Mouse (Mus musculus) hindbrain, embryonic 11.5 days (tissue): ENCODE measurements around the gene Crk. TPM values are rescaled to one million over a fixed set of nuclear protein-coding genes. Genes with fewer than 3 reads are reported as not detected.
"Not testable (repeated sequence)": the region's sequence is repeated elsewhere in the genome, so short reads cannot be mapped to it uniquely, and the experiment has no call there.

Experiments used
- ATAC-seq: fragments of 200-750 bp; cut with Nextera tagmentation; 2 replicates; pipeline ENCODE4 v1.8.0; 2017; ENCODE audit warnings: mild to moderate bottlenecking, moderate TSS enrichment, moderate library complexity; ENCODE audit not compliant: low FRiP score
- DNase-seq: peaks from one replicate; pipeline ENCODE4 v3.0.0-alpha.2; 2015; ENCODE audit warnings: low spot score
- H3K27ac ChIP-seq: fragments of 300-500 bp; sonication (generic); 2 replicates; pipeline ENCODE4 v1.5.1; 2014; ENCODE audit warnings: mild to moderate bottlenecking, low read depth, low read length
- H3K27me3 ChIP-seq: fragments of 300-500 bp; sonication (generic); 2 replicates; pipeline ENCODE4 v1.6.1; 2014; ENCODE audit warnings: mild to moderate bottlenecking, low read length, moderate library complexity, mixed read lengths; ENCODE audit not compliant: control insufficient read depth, insufficient read depth
- H3K36me3 ChIP-seq: fragments of 300-500 bp; sonication (generic); 2 replicates; pipeline ENCODE4 v1.6.1; 2014; ENCODE audit warnings: mild to moderate bottlenecking, low read length, moderate library complexity, mixed read lengths; ENCODE audit not compliant: control insufficient read depth, insufficient read depth
- H3K4me1 ChIP-seq: fragments of 300-500 bp; sonication (generic); replicated peaks from 2 replicates; pipeline ENCODE4 v1.6.1; 2014; ENCODE audit warnings: low read length, mixed read lengths; ENCODE audit not compliant: control insufficient read depth, insufficient read depth
- H3K4me2 ChIP-seq: fragments of 300-500 bp; sonication (generic); replicated peaks from 2 replicates; pipeline ENCODE4 v1.6.1; 2014; ENCODE audit warnings: mild to moderate bottlenecking, low read depth, low read length
- H3K4me3 ChIP-seq: fragments of 300-500 bp; sonication (generic); 2 replicates; pipeline ENCODE4 v1.5.1; 2014; ENCODE audit warnings: low read depth, low read length
- H3K9ac ChIP-seq: fragments of 300-500 bp; sonication (generic); 2 replicates; pipeline ENCODE4 v1.6.1; 2014; ENCODE audit warnings: low read depth, low read length
- H3K9me3 ChIP-seq: fragments of 300-500 bp; sonication (generic); 2 replicates; pipeline ENCODE4 v1.6.1; 2016; ENCODE audit warnings: low read length; ENCODE audit not compliant: control insufficient read depth
- WGBS: fragments of 180-500 bp; shearing (Covaris S2); extraction: QIAGEN DNeasy Blood & Tissue Kit; methylation state at CpG from one replicate; pipeline ENCODE4 v1.1.7; 2014; 5-methylcytosine and 5-hydroxymethylcytosine counted together
- polyA plus RNA-seq: library from polyadenylated mRNA; unstranded; fragments of >200 nt; fragmentation: Nextera tagmentation; extraction: Ambion mirVana; gene quantifications from 2 replicates; pipeline ENCODE4 v1.2.1, GENCODE M21; 2014

Crk gene
- polyA plus RNA-seq, 1 experiment from 2014 or later, result 113 TPM

GRCm38 (mm10) chr11:75716661-75717325, 37.7 kb downstream of the Crk start:
- no peaks in the 10 kb centered on the region for H3K4me1 ChIP-seq
- no peaks in the 10 kb centered on the region for H3K36me3 ChIP-seq
- no peak for DNase-seq
- no peak overlapping the region for H3K27ac ChIP-seq
- no peak overlapping the region for H3K9ac ChIP-seq
- H3K4me2 ChIP-seq, result no peak overlapping the region
- ATAC-seq, result no peak
- H3K4me3 ChIP-seq, result no peak overlapping the region
- WGBS, result 91% methylated on average over 8 of the region's 8 CpGs
- H3K9me3 ChIP-seq, result no peaks in the 10 kb centered on the region
- H3K27me3 ChIP-seq, result no peaks in the 10 kb centered on the region

DNA sequence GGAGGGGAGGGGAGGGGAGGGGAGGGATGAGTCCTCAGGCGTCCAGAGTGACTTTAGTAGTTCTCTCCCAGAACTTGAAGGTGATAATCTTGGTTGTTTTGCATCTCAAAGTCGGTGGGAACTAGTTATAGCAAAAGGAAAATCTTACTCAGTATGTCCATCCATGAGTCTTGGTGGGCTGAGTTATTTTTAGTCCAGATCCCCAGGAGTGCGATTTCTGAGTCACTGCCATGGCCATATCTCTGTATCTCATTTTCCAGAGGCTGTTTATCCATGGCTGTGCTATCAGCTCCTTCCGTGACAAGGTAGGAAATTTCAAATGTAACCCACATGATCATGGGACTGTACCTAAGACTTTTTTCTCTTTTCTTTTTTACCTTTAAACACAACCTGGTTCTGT, 43.3 kb downstream of the Crk start:
- DNase-seq (no peak), ATAC-seq (no peak)
- Histone ChIP-seq H3K27ac (no peak overlapping the region), H3K36me3 (no peaks in the 10 kb centered on the region), H3K4me2 (no peak overlapping the region), H3K4me1 (no peaks in the 10 kb centered on the region), H3K9ac (no peak overlapping the region), H3K27me3 (no peaks in the 10 kb centered on the region), H3K9me3 (no peaks in the 10 kb centered on the region), H3K4me3 (no peak overlapping the region)
- whole genome bisulfite sequencing, result 59% methylated on average over 4 of the region's 4 CpGs

DNA sequence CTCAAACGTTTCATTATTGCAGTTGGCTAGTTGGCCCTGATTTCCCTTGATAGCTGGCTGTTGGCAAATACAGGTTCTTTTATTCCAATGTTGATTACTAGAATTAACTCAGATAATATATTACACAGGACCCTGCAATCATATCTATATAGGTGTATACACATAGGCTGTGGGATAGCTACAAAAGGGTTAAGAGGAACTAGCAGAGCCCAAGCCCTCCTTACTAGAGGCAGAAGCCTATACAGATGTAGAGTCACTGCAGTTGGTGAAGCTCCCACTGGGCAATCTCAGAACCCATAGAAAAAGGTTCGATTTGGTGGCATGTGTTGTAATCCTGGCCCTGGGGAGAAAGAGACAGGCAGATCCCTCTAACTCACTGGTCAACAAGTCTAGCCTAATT, 48.1 kb downstream of the Crk start:
- no peak for DNase-seq
- WGBS, result 85% methylated on average over 2 of the region's 2 CpGs

DNA sequence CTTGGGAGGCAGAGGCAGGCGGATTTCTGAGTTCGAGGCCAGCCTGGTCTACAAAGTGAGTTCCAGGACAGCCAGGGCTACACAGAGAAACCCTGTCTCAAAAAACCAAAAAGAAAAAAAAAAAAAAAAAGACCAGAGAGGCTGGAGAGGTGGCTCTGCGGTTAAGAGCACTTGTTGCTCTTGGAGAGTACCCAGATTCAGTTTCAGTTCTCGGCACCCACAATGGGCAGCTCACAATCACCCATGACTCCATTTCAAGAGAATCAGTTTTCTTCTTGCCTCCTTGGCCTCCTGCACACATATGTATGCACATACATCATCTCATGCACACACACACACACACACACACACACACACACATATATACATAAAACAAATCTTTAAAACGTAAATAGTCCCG, 48.6 kb downstream of the Crk start:
- not testable (repeated sequence) for H3K27ac ChIP-seq, ATAC-seq, H3K27me3 ChIP-seq, H3K4me2 ChIP-seq, H3K4me3 ChIP-seq, DNase-seq, H3K9me3 ChIP-seq, H3K4me1 ChIP-seq, H3K9ac ChIP-seq, H3K36me3 ChIP-seq
- 88% methylated on average over 6 of the region's 6 CpGs for WGBS

More for the DNA sequence above, 48.1 kb downstream of the Crk start:
- no peak overlapping the region for H3K27ac ChIP-seq
- H3K36me3 ChIP-seq, result no peaks in the 10 kb centered on the region
- no peak overlapping the region for H3K9ac ChIP-seq
- ATAC-seq, result no peak
- H3K9me3 ChIP-seq, result no peaks in the 10 kb centered on the region
- H3K4me1 ChIP-seq, result 0 out of 2 replicates have a peak, but pooled peaks cover 3% of the 10 kb centered on the region
- H3K4me2 ChIP-seq, result no peak overlapping the region
- no peak overlapping the region for H3K4me3 ChIP-seq
- H3K27me3 ChIP-seq, result no peaks in the 10 kb centered on the region

DNA sequence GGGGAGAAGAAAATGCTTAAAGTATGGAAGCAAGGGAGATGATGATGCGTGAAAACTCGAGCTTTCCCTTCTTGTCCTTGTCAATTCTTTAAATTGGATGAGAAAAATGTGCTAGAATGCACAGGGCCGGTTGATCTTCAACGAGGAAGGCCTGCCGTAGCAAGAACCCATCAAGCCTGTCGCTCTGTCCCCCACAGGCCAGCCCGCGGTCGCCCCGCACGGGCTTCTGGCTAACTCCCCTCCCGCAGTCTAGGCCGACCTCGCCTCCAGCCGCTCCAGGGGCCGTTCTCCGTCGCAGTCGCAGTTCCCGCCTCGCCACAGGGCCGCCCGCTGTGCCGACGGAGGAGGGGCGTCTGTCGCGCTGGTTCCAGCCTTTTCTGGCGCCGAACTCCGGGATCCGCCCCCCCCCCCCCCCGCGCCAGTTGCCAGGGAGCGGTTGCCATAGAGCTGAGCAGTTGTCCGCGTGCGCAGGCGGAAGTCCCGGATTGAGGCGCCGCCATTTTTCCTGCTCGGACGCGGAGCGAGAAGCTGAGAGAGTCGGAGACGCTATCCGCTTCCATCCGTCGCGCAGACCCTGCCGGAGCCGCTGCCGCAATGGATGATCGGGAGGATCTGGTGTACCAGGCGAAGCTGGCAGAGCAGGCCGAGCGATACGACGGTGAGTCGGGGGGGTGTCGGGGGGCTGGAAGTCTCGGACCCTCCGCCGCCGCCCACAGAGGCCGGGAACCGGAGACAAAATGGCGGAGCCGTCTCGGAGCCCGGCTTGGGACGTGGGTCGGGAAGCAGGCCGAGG, 53.6 kb downstream of the Crk start, which contains the start of gene Ywhae:
Gene Ywhae, plus strand, starts transcription at position 436 of the 793 bp plus-strand sequence.
- Histone ChIP-seq H3K4me3 (peak within 1 kb of the TSS; percentile 65), H3K36me3 (no peaks in the 10 kb centered on the region), H3K4me1 (peaks cover 5% of the 10 kb centered on the region; the same call in 1 of the 2 replicates), H3K9ac (peak within 1 kb of the TSS; percentile 97), H3K4me2 (peak within 1 kb of the TSS; percentile 46), H3K27ac (peak within 1 kb of the TSS; percentile 91), H3K27me3 (no peaks in the 10 kb centered on the region), H3K9me3 (no peaks in the 10 kb centered on the region)
- under 1% methylated on average over 73 of the region's 76 CpGs for whole genome bisulfite sequencing
- DNase-seq (peak; percentile 93), ATAC-seq (peak; percentile 93)

DNA sequence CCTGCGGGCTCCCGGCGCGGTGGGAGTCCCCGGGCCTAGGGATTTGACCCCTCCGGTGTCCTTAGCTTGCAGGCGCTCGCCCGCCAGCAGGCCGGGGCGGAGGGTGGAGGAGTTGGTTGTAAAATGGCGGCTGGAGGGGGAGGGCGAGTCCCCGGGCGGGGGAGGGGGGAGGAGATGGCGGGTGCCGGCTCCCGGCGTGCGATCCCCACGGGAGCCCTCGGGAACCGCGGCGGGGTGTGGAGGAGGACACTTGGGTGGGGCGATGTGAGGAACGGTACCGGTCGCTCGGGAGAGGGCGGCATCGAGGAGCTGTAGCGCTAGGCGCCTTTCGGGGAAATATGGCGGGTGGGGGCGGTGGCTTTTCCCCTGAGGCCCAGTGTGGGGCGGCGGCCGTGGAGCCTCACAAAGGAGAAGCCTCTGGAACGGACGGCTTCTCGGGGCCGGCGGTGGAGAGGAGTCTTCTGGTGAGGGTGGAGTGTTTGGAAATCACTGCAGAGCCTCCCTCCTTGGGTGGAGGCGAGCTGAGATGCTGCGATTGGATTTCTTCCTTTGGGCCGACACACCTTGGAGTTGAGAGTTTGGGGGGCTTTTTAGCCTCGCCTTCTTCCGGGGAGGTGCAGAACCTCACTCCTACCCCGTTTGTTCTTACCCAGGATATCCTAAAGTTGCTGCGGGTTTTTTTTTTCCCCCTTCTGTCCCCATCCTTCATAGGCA, 54.3 kb downstream of the Crk start:
- peak overlapping the region; percentile 91 for H3K27ac ChIP-seq
- H3K9me3 ChIP-seq, result no peaks in the 10 kb centered on the region
- no peak for DNase-seq
- no peaks in the 10 kb centered on the region for H3K27me3 ChIP-seq
- under 1% methylated on average over 49 of the region's 52 CpGs for WGBS
- no peaks in the 10 kb centered on the region for H3K36me3 ChIP-seq
- peak overlapping the region; percentile 43 for H3K4me2 ChIP-seq
- peaks cover 5% of the 10 kb centered on the region; the same call in 1 of the 2 replicates for H3K4me1 ChIP-seq
- peak; percentile 72 for ATAC-seq
- peak overlapping the region; percentile 65 for H3K4me3 ChIP-seq
- H3K9ac ChIP-seq, result peak overlapping the region; percentile 97

DNA sequence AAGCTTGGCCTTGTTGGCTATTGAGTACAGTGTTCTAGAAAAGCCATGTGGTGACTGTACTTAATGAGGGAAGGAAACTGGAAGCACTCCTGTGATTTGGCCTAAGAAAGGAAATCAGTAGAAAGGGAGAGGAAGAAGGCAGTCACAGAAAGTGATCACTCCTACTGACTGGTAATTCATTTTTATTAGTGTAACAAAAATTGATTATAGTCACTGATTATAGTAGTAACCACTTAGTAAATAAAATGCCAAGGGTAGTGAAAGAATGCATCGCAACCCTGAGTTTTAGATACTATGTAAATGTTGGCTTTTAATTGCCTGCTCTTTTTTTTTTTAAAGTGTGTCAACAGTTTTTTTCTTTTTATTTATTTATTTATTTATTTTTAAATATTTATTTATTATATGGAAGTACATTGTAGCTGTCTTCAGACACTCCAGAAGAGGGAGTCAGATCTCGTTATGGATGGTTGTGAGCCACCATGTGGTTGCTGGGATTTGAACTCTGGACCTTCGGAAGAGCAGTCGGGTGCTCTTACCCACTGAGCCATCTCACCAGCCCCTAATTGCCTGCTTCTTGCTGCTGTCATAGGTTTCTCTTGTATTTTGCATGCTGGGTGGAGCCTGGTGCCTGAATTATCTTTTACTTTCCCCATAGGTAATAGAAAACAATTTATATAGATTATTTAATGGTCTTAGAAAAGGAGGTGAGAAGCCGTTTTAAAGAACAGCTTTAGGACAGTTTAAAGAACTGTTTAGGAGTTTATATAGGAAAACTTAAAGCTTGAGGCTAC, 56.6 kb downstream of the Crk start:
- no peaks in the 10 kb centered on the region for H3K27me3 ChIP-seq
- no peak overlapping the region for H3K9ac ChIP-seq

DNA sequence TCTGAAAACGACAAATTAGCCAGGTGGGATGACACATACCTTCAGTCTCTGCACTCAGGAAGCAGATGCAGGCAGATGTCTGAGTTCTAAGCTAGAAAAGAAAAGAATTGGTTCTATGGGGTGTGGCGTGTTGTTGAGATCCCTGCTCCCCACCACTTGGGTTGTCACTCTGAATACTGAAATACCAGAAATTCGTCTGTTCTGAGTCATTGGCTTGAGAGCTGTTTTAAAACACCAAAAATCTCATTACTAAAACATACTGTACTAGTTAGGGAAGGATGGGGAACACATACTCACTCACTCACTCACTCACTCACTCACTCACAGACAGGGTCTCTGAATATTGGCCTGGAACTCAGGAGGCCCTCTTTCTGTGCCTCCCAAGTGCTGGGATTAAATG, 57.9 kb downstream of the Crk start:
- no peak for ATAC-seq
- no peaks in the 10 kb centered on the region for H3K9me3 ChIP-seq
- H3K9ac ChIP-seq, result no peak overlapping the region
- H3K4me3 ChIP-seq, result no peak overlapping the region
- no peaks in the 10 kb centered on the region for H3K36me3 ChIP-seq
- H3K27me3 ChIP-seq, result no peaks in the 10 kb centered on the region
- 85% methylated on average over 3 of the region's 3 CpGs for WGBS
- peak overlapping the region; percentile 14; the same call in 1 of the 2 replicates for H3K4me2 ChIP-seq
- peaks cover 2% of the 10 kb centered on the region; the same call in 1 of the 2 replicates for H3K4me1 ChIP-seq
- no peak overlapping the region for H3K27ac ChIP-seq
- DNase-seq, result no peak

More for the DNA sequence above, 56.6 kb downstream of the Crk start:
- Histone ChIP-seq H3K36me3 (no peaks in the 10 kb centered on the region), H3K4me1 (peaks cover 5% of the 10 kb centered on the region; the same call in 1 of the 2 replicates), H3K27ac (no peak overlapping the region), H3K9me3 (no peaks in the 10 kb centered on the region), H3K4me3 (peak overlapping the region; percentile 65), H3K4me2 (peak overlapping the region; percentile 43)
- DNase-seq, result no peak
- ATAC-seq, result no peak
- 89% methylated on average over 5 of the region's 5 CpGs for WGBS
